Mouse (Mus musculus) heart, postnatal 25 days (tissue): ENCODE measurements around the gene Cmtm8. TPM values are rescaled to one million over a fixed set of nuclear protein-coding genes. Genes with fewer than 3 reads are reported as not detected.

Experiments
- DNase-seq: peaks from one replicate; pipeline ENCODE4 v3.0.0; 2022; ENCODE audit warnings: low spot score
- intact Hi-C: fragments of 180-260 bp; cut with DNase I; formaldehyde crosslinking; loops from one replicate; pipeline ENCODE4 v1.15.1; 2025
- total RNA-seq, 2 experiments: library from RNA; stranded (reverse); gene quantifications; 2 replicates each; pipeline ENCODE4 v1.2.3; 2021

Cmtm8 gene
- total RNA-seq, 2 experiments from 2014 or later = 9.9 to 10.1 TPM

DNA sequence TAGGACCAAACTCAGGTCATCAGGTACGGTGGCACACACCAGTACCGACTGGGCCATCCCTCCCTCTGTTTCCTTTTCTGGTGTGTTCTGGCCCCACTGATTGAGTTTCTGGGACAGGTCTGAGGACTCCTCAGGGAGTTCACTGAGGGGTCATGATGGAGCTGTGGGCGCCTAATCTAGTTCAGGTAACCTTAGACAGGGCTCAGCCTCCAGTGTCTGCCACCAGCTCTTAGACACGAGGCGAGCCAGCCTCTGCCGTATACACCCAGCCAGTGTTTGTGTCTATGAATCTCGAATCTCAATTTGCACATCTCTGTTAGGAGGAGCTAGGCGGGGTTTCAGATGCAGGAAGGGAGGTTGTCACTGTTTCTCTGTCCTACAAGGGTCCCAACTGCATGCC, 54.0 kb downstream of the Cmtm8 start:
- no peak for DNase-seq
- intact Hi-C loops = no loop called here

DNA sequence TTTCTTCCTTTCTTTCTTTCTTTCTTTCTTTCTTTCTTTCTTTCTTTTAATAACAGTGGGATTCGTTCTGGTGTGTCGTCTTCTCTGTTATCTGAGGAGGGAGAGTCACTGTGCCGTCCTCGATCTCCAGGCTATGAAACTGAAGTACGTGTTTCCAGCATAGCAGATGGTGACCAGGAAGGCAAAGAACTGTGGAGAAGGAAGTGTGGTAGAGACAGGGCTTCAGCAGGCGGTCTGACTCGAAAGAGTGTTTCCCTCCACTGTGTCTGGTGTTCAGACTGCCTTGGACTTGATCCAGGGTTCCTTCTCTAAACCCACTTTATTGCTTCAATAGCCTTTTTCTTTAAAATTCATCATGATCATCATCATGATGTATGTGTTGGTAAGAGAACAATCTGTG, 54.4 kb downstream of the Cmtm8 start:
- intact Hi-C loops = no loop called here

DNA sequence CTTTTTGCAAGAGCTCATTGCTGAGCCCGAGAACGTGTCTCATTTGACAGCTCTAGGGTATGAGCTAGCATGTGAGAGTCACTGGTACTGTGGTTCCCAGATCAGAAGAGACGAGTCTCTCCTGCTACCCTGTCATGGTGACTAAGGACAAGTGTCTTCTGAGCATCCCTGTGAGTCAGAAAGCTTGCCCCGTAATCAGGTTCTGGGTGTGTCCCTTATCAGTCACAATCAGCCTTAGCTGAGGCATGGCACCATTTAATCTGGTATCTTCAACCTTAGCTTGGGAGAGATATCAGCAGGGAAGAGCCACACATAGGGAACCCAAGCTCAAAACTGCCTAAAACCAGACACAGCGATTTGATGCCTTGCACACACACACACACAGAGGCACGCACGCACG, 55.3 kb downstream of the Cmtm8 start:
- intact Hi-C loops = no loop called here
- DNase-seq = no peak

More for the DNA sequence above, 54.4 kb downstream of the Cmtm8 start:
- no peak for DNase-seq

DNA sequence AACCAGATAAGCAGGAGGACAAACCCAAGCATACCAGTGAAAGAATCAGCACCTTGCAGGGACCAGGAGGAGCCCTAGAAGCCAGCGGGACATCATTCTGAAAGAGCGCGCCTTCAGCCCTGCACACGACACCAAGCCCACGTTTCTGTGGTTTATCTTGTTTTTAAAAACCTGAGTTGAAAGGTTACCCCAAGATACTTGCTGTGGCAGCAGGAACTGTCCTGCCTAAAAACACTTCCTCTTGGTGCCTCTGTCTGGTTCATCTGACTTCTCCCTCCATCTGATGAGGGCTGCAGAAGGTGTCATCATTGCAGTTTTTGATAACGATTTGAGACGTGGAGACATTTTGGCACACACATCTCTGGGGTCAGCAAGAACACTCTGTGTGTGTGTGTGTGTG, 56.2 kb downstream of the Cmtm8 start:
- DNase-seq = no peak
- intact Hi-C loops = no loop called here

DNA sequence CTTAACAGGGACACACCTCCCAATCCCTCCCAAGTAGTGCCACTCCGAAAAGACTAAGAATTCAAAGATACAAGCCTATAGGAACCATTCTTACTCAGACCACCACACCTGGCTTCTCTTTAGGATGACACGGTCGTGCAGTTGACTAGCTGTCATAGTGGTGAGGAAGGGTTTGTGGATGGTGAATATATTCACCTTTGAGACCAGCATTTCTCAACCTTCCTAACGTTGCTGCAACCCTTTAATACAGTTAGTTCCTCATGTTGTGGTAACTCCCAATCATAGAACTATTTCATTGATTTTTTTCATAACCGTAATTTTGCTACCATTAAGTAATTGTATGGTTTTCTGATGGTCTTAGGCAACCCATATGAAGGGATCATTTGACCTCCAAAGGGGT, 56.8 kb downstream of the Cmtm8 start:
- DNase-seq = no peak
- intact Hi-C loops = no loop called here

DNA sequence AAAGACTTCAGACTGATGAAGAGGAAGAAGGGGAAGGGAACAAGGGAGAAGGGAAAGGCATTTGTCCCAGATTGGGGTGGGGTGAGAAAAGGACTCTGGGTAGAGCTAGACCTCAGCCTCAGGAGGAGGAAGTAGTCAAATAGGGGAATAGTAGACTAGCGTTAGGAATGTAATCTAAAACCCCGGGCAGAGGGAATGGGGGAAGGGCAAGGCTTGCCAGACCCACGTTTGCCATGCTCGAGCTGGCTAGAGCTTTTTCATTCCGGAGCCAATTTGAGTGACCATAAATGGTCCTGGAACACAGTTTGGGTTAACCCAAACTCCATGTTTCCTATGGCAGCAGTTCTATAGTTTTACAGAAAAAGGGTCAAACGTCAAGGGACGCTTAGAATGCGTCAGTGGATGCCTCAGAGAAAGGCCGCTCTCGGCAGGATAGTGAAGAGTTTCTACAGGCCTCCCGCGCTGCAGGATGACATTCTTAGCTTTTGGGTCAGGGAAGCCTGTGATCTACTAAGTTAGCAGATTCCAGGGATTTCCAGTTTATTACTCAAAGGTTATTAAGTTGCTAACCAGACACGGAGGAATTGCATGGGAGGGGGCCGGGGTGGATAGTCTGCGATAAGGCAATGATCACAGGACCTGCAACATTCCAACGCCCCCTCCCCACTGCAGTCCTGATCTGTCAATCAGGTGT, 58.4 kb downstream of the Cmtm8 start:
- intact Hi-C loops = no loop called here
- DNase-seq = no peak

DNA sequence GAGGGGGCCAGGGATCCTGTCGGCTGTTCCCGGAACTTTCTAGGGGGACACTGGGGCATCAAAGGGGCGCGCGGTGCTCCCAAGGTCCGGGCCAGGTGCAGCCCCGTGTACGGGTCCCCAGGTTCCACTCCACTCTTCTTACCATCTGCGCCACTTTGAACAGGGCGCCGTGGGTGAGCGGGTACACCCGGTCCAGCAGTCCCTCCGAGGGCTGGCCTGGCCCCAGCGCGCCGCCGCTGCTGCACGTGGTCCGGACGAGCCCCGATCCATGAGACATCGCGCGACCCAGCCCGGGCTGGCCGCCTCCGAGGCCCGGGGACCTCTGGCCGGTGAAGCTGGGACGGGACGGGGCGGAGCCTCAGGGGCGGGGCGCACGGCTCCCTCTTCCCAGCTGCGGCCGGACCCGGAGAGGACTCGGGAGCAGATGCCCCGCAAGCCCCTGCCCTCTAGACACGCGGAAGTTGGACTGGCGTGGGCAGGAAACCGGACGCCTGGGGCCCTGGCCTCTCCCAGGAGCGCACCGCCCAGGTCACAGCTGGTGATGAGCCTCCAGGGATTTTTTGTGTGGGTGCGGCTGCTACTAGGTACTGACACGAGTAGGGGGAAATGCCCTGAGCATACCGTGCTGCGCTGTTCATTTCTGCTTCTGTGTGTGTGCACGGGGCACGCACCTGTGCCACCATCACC, 62.3 kb downstream of the Cmtm8 start, which contains the start of gene Cmtm7:
Gene Cmtm7 (minus strand): TSS at position 331 of the 687 bp plus-strand sequence.
- intact Hi-C loops = no loop called here
- peak; percentile 76 for DNase-seq

DNA sequence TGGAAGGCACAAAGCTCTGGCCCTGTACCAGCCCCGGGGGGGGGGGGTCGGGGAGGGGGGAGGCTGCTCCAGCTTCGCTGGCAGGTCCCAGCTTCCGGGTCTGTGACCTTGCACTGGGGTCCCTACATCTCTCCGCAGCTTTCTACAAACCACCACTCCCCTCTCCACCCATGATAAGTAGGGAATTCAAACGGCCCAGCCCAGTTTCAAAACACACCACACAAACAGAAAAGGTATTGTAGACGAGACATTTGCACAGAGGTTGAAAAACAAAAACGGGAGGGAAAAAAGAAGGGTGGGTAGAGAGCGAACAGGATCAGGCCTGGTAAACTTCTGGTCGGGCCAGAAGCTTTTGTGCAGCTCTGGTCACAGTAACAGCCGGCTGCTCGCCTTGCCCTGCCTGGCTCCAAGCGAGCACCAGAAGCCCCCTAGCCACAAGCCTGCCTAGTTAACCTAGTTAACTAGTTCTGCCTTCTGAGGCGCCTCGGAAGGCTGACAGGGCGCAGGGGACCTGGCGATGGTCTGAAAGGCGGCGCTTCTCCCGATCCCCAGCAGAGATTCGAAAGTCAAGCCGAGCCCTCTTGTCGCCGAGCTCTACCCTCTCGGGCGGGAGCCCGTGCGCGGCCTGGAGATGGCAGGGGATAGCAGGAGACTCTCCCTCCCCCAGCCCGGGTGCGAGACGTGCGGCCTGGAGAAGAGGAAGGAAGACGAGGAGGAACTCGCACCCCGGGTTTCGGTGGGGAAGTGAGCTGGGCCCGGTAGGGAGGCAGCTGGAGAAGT, 63.0 kb downstream of the Cmtm8 start:
- intact Hi-C loops = no loop called here
- peak; percentile 36 for DNase-seq

DNA sequence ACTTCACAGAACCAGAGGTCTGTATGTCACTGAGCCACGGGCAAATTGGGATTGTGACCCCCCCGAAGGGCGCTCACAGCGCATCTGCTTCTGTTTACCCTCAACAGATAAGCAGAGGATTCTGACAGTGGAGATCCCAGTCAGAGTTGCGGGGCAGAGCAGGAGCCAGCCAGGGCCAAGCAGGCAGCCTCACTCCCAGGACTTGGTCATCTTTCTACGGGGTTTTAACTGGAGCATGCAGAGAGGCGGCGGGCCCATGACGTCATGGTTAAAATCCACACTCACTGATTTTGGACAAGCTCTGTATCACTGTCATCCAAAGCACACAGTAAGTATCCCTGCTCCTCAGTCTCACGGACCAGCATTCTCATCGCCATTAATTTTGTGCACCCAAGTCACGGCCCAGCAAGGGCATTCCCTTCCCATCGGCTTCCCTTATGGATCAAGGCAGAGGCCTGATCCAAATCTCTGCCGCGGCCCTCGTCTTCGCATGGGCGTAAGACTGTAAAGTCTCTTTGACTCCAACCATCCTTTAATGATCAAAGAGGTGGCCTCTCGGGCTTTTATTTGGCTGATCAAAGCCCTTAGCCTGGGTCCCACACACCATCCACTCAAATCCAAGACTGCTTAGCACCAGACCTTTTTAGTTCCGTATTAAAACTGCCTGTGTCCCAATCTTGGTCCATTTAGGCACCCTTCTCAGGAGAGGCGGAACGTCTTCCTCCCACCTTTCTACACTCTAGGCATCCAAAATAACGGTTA, 63.8 kb downstream of the Cmtm8 start:
- intact Hi-C loops = no loop called here
- DNase-seq = no peak

DNA sequence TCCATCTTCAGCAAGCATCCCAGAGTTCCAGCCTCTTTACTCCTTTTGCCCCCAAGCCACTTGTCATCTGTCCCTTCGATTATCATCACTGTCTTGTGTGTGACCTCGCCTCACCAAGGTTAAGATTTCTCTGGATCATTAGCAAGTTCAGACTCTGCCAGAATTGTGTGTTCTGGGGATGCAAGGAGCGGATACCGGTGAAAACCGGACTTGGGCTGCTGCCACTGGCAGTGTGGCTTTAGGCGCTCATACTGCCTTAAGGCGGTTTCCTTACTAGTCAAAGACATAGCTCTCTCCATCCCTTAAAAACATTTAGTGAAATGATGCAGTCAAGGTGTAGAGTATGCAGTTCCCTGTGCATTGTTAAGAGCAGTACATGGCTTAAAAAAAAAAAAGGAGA, 65.1 kb downstream of the Cmtm8 start:
- intact Hi-C loops = no loop called here
- no peak for DNase-seq

DNA sequence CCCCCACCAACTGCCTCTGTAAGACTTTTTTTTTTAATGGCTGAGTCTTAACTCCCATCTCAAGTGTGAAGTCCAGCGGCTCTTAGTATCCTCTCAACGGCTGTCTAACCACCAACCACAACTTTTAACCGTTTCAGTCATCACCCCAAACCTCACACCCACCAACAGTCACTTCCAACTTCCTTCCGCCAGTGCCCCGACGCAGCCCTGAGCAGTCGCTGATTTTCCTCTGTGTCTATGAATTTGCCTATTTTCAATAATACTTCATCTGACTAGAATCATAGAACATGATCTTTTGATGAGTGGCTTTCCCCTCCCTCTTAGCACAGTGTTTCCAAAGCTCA, 65.9 kb downstream of the Cmtm8 start:
- no peak for DNase-seq
- intact Hi-C loops = no loop called here

DNA sequence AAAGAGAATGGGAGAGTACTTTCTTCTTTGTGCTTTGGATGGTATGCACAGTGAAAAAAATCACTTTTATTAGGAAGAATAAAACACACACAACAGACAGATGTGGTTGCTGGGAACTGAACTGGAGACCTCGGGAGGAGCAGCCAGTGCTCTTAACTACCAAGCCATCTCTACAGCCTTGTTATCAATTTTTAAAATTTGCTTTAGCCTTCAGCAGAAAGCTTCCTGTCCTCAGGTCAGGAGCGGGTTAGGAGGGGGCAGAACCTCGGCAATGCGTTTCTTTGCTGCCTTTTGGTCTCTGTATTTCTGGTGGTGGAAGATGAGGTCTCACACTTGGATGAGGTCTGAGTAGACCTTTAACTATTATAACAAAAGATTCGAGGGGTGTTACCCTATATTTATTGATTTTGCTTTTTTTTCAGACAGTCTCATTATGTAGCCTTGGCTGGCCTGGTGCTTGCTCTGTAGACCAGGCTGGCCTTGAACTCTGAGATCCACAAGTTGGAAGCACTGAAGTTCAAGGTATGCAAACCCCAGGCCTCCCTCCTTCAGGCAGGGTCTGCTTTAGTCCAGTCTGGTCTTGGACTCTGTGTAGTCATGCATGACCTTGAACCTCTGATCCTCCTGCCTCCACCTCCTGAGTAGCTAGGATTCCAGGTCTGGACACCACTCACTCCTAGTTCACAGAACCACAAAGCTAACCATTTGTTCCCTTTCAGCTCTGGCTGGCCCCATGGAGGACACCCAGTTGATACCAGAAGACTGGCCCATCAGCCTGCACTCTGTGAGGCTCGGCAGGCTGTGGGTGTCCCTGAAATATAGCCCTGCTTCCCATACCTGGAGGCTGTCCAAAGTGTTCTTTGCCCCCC, 66.5 kb downstream of the Cmtm8 start:
- intact Hi-C loops = no loop called here
- no peak for DNase-seq

DNA sequence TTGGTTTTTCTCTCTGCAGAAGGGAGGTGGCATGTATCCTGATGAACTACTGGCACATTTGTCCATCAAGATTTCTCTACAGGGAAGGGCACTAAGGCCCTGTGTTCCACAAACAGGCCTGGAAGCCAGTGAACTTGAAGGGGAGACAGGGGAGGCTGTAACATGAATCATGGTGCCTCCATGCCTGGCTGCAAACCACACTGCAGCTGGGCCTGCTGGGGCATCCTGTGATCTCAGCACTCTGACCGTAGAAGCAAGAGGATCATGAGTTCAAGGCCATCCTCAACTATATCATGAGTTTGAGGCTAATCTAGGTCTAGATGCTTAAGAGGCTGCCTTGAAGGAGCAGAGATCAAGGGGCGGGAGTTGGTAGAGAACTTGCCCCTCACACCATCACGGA, 67.6 kb downstream of the Cmtm8 start:
- intact Hi-C loops = no loop called here
- DNase-seq = no peak

DNA sequence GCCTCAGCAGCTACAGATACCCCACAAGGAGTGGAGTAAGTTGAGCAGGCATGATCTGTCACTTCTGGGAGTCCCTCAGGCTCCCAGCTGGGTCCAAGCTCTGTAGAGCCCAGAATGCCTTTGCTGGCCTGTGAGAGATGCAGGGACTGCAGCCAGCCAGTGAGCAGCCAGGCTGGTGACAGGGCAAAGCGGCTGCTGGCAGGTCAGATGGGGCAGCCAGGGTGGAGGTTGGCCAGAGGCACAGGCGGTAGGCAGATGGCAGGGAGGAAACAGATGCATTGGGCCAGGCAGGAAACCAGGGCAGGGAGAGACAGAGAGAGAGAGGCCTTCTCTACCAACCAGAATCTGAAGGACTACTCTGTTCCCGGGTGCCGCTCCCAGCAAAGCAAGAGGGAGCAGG, 68.7 kb downstream of the Cmtm8 start:
- intact Hi-C loops = no loop called here

DNA sequence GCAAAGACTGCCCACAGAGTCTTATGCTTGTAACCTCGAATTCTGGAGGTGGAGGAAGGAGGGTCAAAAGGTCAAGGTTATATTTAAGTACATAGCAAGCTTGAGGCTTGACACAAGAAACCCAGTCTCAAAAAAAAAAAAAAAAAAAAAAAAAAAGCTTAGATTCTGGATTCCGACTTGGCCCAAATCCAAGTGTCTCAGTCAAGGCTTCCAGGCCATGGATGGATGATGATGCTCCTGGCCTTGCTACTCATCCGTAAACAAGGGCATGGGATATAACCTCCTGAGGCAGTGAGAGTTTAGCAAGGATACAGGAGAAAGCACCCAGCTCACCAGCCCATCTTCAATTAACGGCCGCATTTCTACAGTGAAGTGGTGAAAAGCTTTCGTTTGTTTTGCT, 69.3 kb downstream of the Cmtm8 start:
- intact Hi-C loops = no loop called here

More for the DNA sequence above, 68.7 kb downstream of the Cmtm8 start:
- DNase-seq = peak; percentile 29

DNA sequence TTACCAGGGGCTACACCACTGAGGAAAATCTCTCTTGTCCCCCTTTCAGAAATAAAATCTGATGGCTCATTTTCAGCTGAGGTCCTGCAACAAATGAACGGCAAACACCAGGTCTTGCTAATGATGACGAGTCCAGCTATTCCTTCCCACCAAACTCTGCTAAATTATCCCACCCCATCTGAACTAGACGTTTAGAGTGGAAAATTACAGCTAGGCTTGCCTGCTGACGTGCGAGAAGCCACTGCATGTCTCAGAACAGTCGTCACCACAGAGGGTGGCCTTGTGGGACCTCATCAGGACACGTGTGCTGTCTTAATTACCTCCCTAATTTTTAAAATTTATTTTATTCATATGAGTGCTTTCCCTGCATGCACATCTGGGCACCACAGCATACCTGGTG, 72.4 kb downstream of the Cmtm8 start:
- no peak for DNase-seq
- intact Hi-C loops = no loop called here

More for the DNA sequence above, 69.3 kb downstream of the Cmtm8 start:
- DNase-seq = no peak

DNA sequence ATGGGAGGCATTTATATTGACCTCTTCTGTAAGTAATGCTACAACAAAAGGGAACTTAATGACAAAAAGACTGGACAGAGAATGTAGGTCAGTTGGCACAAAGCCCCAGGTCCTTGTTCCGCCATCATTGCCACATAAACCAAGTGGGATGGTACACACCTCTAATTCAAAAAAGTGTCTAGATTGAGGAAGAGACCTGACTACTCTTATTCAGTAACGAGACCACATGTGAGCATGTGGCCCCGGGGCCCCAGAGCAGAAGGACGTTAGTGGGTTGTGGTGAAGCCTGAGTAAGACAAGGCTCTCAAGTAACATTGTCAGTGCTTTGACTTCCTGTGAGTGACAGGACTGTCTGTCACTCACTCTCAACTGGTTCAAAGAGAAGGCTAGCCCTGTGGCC, 73.7 kb downstream of the Cmtm8 start:
- intact Hi-C loops = no loop called here
- no peak for DNase-seq

DNA sequence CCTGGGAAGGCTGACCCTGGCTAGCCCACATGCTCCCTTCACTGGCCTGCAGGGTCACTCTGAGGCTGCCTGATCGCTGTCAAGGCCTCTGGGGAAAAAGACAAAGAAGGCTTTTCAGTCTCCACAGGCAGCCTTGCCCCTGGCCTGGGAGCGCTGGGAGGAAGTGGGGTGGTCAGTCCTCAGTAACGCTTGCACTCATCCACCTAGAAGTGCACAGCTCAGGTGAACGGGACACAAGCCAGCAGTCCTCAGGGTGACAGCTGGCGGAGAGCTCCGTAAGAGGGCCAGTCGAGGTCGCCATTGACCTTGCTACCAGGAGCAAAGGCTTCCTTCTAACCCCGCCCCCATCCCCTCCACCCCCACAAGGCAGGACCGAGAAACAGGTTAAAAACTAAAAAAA, 75.9 kb downstream of the Cmtm8 start:
- intact Hi-C loops = no loop called here
- no peak for DNase-seq

DNA sequence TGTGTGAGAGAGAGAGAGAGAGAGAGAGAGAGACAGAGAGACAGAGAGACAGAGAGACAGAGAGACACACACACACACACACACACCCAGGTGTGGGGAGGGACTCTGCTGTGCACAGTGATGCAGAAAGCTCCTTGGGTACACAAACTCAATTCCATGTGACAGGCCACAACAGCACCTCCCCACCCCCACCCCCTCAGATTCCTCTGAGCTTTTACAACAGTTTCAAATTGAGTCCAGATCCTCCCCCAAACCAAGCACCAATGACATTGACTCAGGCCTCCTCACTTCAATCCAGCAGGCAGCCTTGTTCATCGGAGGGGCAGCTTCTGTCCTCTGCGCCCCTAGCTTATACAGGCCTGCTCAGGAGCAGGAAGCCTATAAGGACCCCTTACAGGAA, 76.4 kb downstream of the Cmtm8 start:
- DNase-seq = no peak
- intact Hi-C loops = no loop called here
